Mouse (Mus musculus) ES-Bruce4 (cell line): ENCODE data around the gene Plin5.

Source experiments
- CTCF ChIP-seq: IDR thresholded peaks from one replicate; pipeline ENCODE4 v1.8.1; 2011; ENCODE audit warnings: low read depth, low read length
- EP300 ChIP-seq: IDR thresholded peaks from 2 replicates; pipeline ENCODE4 v1.6.1; 2011; ENCODE audit warnings: low read depth, low read length; ENCODE audit not compliant: insufficient read depth
- POLR2A ChIP-seq: IDR thresholded peaks from one replicate; pipeline ENCODE4 v1.8.1; 2011; ENCODE audit warnings: low read length; ENCODE audit not compliant: insufficient read depth

GRCm38 (mm10) chr17:56124377-56125275 lies 7.2 kb upstream of the Plin5 start:
- TF ChIP-seq POLR2A (no peak), CTCF (peak; percentile 79), EP300 (no peak)
